In the genomic region with DNA sequence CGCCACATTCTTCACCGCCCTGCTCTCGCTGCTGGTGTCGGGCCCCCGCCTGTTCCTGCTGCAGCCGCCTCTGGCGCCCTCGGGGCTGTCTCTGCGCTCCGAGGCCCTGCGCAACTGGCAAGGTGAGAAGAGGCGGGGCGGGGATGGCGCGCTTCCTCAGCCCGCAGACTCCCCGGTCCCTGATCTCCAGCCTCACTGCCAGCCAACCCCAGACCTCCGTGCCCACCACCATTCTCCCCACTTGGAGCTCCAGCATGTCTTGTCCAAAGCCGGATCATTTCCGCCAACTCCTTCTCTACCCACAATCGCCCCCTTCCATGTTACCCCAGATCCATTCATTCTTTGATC, we compare ENCODE assay signal across 8 mouse cellular contexts. TPM values are rescaled to one million over a fixed set of nuclear protein-coding genes. Genes with fewer than 3 reads are reported as not detected.
A peak's percentile ranks its signal among the peaks of the same experiment; 100 is the strongest.
DNase-seq lines count a peak whose midpoint lies in the region; ATAC-seq lines count a peak whose summit lies in the region.

No protein-coding gene starts in this region.

- H3K27ac ChIP-seq in forebrain, embryonic 14.5 days (ENCODE audit: low read depth, low read length), result peak overlapping the region; percentile 90
- H3K27ac ChIP-seq in liver, embryonic 16.5 days (ENCODE audit: low read length), result no peak overlapping the region; the same call in 1 of the 2 replicates

- ATAC-seq in frontal cortex, adult (ENCODE audit: low TSS enrichment), result peak; percentile 79
- peak; percentile 69 for ATAC-seq in CD4-positive, CD25-positive, alpha-beta regulatory T cell, adult 4 months
- ATAC-seq in forebrain, embryonic 14.5 days, result peak; percentile 75
- ATAC-seq in liver, embryonic 16.5 days (ENCODE audit: low read depth), result peak; percentile 67

- H3K27me3 ChIP-seq in forebrain, embryonic 14.5 days (replicated peaks; ENCODE audit: control insufficient read depth, insufficient read depth, low read length), result no peaks in the 10 kb centered on the region
- H3K27me3 ChIP-seq in liver, embryonic 16.5 days (ENCODE audit: control insufficient read depth, insufficient read depth, low read depth, low read length), result no peaks in the 10 kb centered on the region

- DNase-seq in frontal cortex, postnatal 14 days (ENCODE audit: low spot score in 2 of 2), result no peak
- DNase-seq in forebrain, embryonic 14.5 days (ENCODE audit: low spot score), result no peak
- no peak for DNase-seq in right cerebral cortex, postnatal 25 days
- no peak for DNase-seq in yolk sac, embryonic 10.5 days (ENCODE audit: low spot score)
- DNase-seq in urinary bladder, adult 2 months (ENCODE audit: low spot score), result no peak

- peaks cover 27% of the 10 kb centered on the region for H3K36me3 ChIP-seq in forebrain, embryonic 14.5 days (ENCODE audit: control insufficient read depth, insufficient read depth, low read length)
- H3K36me3 ChIP-seq in liver, embryonic 16.5 days (ENCODE audit: control insufficient read depth, insufficient read depth), result no peaks in the 10 kb centered on the region

- peak overlapping the region; percentile 93 for H3K4me3 ChIP-seq in forebrain, embryonic 14.5 days (ENCODE audit: low read depth, low read length)
- H3K4me3 ChIP-seq in liver, embryonic 16.5 days (ENCODE audit: low read depth, low read length), result peak overlapping the region; percentile 77

- H3K9me3 ChIP-seq in forebrain, embryonic 14.5 days (replicated peaks; ENCODE audit: control insufficient read depth, low read length), result no peaks in the 10 kb centered on the region
- no peaks in the 10 kb centered on the region for H3K9me3 ChIP-seq in liver, embryonic 16.5 days (replicated peaks; ENCODE audit: control insufficient read depth, low read length)

- H3K4me2 ChIP-seq in forebrain, embryonic 14.5 days (ENCODE audit: low read length), result peak overlapping the region; percentile 79
- H3K4me2 ChIP-seq in liver, embryonic 16.5 days (ENCODE audit: low read depth, low read length), result peak overlapping the region; percentile 91

- H3K4me1 ChIP-seq in forebrain, embryonic 14.5 days (ENCODE audit: control insufficient read depth, insufficient read depth, low read length), result peaks cover 4% of the 10 kb centered on the region
- peaks cover 9% of the 10 kb centered on the region for H3K4me1 ChIP-seq in liver, embryonic 16.5 days (ENCODE audit: control insufficient read depth, low read depth, low read length)

- WGBS in forebrain, embryonic 14.5 days, result 1% methylated on average over 21 of the region's 21 CpGs
- under 1% methylated on average over 21 of the region's 21 CpGs for WGBS in liver, embryonic 16.5 days (ENCODE audit: insufficient replicate concordance)

- peak overlapping the region; percentile 90 for H3K9ac ChIP-seq in forebrain, embryonic 14.5 days (ENCODE audit: low read length)
- H3K9ac ChIP-seq in liver, embryonic 16.5 days (ENCODE audit: low read depth, low read length), result peak overlapping the region; percentile 77

RNA-seq across cellular contexts. Expression of gene Rhbdd2, which starts 0.4 kb away (rescaled TPM):
- 10 to 100 TPM; 17.6 to 36.8 TPM for polyA plus RNA-seq in CD4-positive, CD25-positive, alpha-beta regulatory T cell, adult 4 months (2017; shearing (Covaris generic))
- polyA plus RNA-seq in forebrain, embryonic 14.5 days (2014; fragmentation: Nextera tagmentation; extraction: Ambion mirVana), result 67.2 and 68.6 TPM in 2 replicates
- 7.8 and 10.5 TPM in 2 replicates for polyA plus RNA-seq in liver, embryonic 16.5 days (2015; fragmentation: Nextera tagmentation; extraction: Ambion mirVana)
- 27.6 and 33.2 TPM in 2 replicates for polyA plus RNA-seq in urinary bladder, adult 2 months (2012; rRNA removed)

RNA-seq across cellular contexts. Expression of gene Por, which starts 37.1 kb away (rescaled TPM):
- 10 to 100 TPM; 28.9 to 69.0 TPM for polyA plus RNA-seq in CD4-positive, CD25-positive, alpha-beta regulatory T cell, adult 4 months (2017; shearing (Covaris generic))
- 82.1 and 101 TPM in 2 replicates for polyA plus RNA-seq in forebrain, embryonic 14.5 days (2014; fragmentation: Nextera tagmentation; extraction: Ambion mirVana)
- polyA plus RNA-seq in liver, embryonic 16.5 days (2015; fragmentation: Nextera tagmentation; extraction: Ambion mirVana), result 46.9 and 53.1 TPM in 2 replicates
- polyA plus RNA-seq in urinary bladder, adult 2 months (2012; rRNA removed), result 140 and 145 TPM in 2 replicates

RNA-seq across cellular contexts. Expression of gene Ccl24, which starts 59.9 kb away (rescaled TPM):
- polyA plus RNA-seq in CD4-positive, CD25-positive, alpha-beta regulatory T cell, adult 4 months (2017; shearing (Covaris generic)), result not detected
- 1.0 and 1.9 TPM in 2 replicates for polyA plus RNA-seq in forebrain, embryonic 14.5 days (2014; fragmentation: Nextera tagmentation; extraction: Ambion mirVana)
- 17.1 and 19.9 TPM in 2 replicates for polyA plus RNA-seq in liver, embryonic 16.5 days (2015; fragmentation: Nextera tagmentation; extraction: Ambion mirVana)
- 12.1 and 16.2 TPM in 2 replicates for polyA plus RNA-seq in urinary bladder, adult 2 months (2012; rRNA removed)
